Mouse (Mus musculus): ENCODE data around the gene Ogfod1. TPM values are rescaled to one million over a fixed set of nuclear protein-coding genes. Genes with fewer than 3 reads are reported as not detected.

Ogfod1 gene
- 10 to 100 TPM; 17.6 to 17.8 TPM for total RNA-seq (2023)

DNA sequence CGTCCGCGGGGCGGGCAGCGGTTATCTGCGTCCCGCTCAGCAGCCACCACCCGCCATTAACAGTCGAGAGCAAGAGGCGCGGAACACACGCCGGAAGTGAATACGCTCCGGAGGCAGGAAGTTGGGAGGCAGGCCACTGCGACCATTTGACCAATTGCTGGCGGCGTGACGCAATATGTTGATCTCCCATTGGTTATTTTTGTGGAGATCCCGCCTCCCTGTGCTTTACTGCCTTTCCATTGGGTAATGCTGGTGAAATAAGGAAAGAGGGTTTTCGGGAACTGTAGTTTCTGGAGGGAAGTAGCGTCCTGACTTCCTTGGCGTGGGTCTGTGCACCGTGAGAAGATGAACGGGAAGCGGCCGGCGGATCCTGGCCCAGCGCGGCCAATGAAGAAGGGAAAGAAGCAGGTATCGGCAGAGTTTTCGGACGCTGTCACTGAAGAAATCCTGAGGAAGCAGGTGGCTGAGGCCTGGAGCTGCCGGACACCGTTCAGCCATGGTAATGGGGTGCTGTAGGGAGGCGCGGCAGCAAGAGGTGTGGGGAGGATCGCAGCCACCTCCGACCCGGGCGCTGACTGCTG is at the start of gene Ogfod1, which contains the start of gene Nudt21:
Gene Ogfod1, plus strand, starts transcription at position 255 of the 581 bp plus-strand sequence.
Gene Nudt21, minus strand, starts transcription at position 88 of the 581 bp plus-strand sequence.

GRCm38 (mm10) chr8:94012013-94012951 is 24.7 kb upstream of the Ogfod1 start, which contains the start of gene Amfr:
Gene Amfr, minus strand, starts transcription at chr8:94012842.

DNA sequence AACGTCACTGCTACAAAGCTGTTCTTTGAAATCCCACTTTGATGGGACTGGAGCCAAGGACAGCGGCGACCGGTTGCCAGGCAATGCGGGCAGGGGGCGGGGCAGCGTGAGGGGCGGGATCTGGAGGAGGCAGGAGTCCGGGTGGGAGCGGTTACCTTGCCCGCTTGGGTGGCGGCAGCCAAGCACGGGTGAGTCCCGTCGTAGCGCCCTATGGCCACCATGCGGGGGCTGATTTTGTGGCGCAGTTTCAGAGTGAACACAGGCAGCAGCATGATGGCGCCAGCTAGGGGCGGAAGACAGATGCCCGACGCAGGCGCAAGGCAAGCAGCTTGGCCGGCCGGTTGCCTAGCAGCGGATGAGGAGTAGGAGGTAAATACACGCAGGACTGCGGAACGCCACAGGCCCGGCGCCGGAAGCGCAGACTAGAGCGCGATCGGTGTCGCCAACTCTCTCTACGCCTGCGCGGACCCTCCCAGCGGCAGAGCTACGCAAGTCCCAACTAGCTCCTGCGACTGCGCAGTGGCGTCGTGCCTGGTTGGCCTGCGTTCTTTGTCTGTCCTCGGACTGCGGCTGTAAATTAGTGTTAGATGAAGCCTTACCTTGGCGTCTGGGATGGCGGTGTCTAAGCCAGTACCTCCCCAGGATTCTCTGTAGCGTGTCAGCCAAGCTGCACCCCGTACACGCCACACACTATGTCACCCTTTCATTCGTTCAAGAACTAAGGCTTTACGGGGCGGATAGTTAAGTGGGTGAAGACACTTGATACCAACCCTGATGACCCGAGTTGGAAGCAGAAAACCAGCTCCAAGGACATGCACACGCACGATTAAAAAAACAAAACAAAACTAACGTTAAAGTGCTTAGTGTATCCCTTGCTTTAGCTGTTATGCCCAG is 61.3 kb downstream of the Ogfod1 start, which contains the start of gene Bbs2:
Gene Bbs2, minus strand, starts transcription at position 848 of the 894 bp plus-strand sequence.

Other genes starting within 250 kb of the Ogfod1 start
- gene Gnao1, start 227.2 kb upstream of the Ogfod1 start, total RNA-seq (2023), result not detected
- 10 to 100 TPM; 65.4 to 69.1 TPM for gene Amfr, start 24.4 kb upstream of the Ogfod1 start, total RNA-seq (2023)
- gene Nudt21, start 167 bp upstream of the Ogfod1 start, total RNA-seq (2023), result 10 to 100 TPM; 27.7 to 28.7 TPM
- 1 to 10 TPM; 3.2 to 7.7 TPM for gene Bbs2, start 61.7 kb downstream of the Ogfod1 start, total RNA-seq (2023)
- gene Mt4, start 100.0 kb downstream of the Ogfod1 start, total RNA-seq (2023), result not detected
- not detected for gene Mt3, start 115.4 kb downstream of the Ogfod1 start, total RNA-seq (2023)
- 1 to 10 TPM; 1.5 to 3.4 TPM for gene Mt2, start 135.5 kb downstream of the Ogfod1 start, total RNA-seq (2023)
- gene Mt1, start 141.9 kb downstream of the Ogfod1 start, total RNA-seq (2023), result 100 to 1,000 TPM in 1 of 2 experiments, 10 to 100 TPM in 1; 68.6 to 130 TPM
- gene Nup93, start 177.4 kb downstream of the Ogfod1 start, total RNA-seq (2023), result 10 to 100 TPM; 13.9 to 16.3 TPM